Mouse (Mus musculus): Measurements from ENCODE around the gene Plekha5.

Gene Plekha5

GRCm38 (mm10) chr6:140456393-140457163 is 32.7 kb downstream of the Plekha5 start:
- DNase-seq = no peak

GRCm38 (mm10) chr6:140460398-140460797 is 36.5 kb downstream of the Plekha5 start:
- DNase-seq = no peak

GRCm38 (mm10) chr6:140464818-140465217 is 41.0 kb downstream of the Plekha5 start:
- DNase-seq = no peak

- DNase-seq = peak; percentile 34
These were observed 42.2 kb downstream of the Plekha5 start for GRCm38 (mm10) chr6:140465946-140466646.

GRCm38 (mm10) chr6:140466841-140467240 is 43.0 kb downstream of the Plekha5 start:
- DNase-seq = no peak

- no peak for DNase-seq
These were observed 44.0 kb downstream of the Plekha5 start for GRCm38 (mm10) chr6:140467851-140468250.

- DNase-seq = no peak
These were observed 45.9 kb downstream of the Plekha5 start for GRCm38 (mm10) chr6:140469791-140470190.

- no peak for DNase-seq
These were observed 47.9 kb downstream of the Plekha5 start for GRCm38 (mm10) chr6:140471751-140472150.

- peak; percentile 76 for DNase-seq
These were observed 48.5 kb downstream of the Plekha5 start for GRCm38 (mm10) chr6:140472345-140472744.

- no peak for DNase-seq
These were observed 51.7 kb downstream of the Plekha5 start for GRCm38 (mm10) chr6:140475393-140476087.

- no peak for DNase-seq
These were observed 53.1 kb downstream of the Plekha5 start for GRCm38 (mm10) chr6:140476981-140477380.

GRCm38 (mm10) chr6:140478031-140478430 is 54.2 kb downstream of the Plekha5 start:
- no peak for DNase-seq

- DNase-seq = no peak
These were observed 55.1 kb downstream of the Plekha5 start for GRCm38 (mm10) chr6:140478943-140479342.

- DNase-seq = no peak
These were observed 56.7 kb downstream of the Plekha5 start for GRCm38 (mm10) chr6:140480425-140481081.

- DNase-seq = peak; percentile 75
These were observed 58.0 kb downstream of the Plekha5 start for GRCm38 (mm10) chr6:140481701-140482460.

- peak; percentile 39 for DNase-seq
These were observed 60.3 kb downstream of the Plekha5 start for GRCm38 (mm10) chr6:140484170-140484569.

- DNase-seq = no peak
These were observed 61.8 kb downstream of the Plekha5 start for GRCm38 (mm10) chr6:140485636-140486035.

- DNase-seq = no peak
These were observed 62.8 kb downstream of the Plekha5 start for GRCm38 (mm10) chr6:140486685-140487084.

- DNase-seq = no peak
These were observed 63.6 kb downstream of the Plekha5 start for GRCm38 (mm10) chr6:140487489-140487888.

- DNase-seq = no peak
These were observed 64.8 kb downstream of the Plekha5 start for GRCm38 (mm10) chr6:140488673-140489072.

GRCm38 (mm10) chr6:140489570-140489969 is 65.7 kb downstream of the Plekha5 start:
- DNase-seq = no peak

GRCm38 (mm10) chr6:140490220-140490619 is 66.4 kb downstream of the Plekha5 start:
- no peak for DNase-seq

Data from kidney, postnatal 10 days (tissue).